Comparison of ENCODE assay signal across 23 mouse cellular contexts in genomic region chr7:125527901-125528580, GRCm38 (mm10).
"Had no signal": no experiment of that assay in that cellular context is flagged by ENCODE, and none has a peak within 500 bp of the region (broad histone marks: within the 10 kb centered on the region; RNA-seq: fewer than 3 reads in every experiment).

No protein-coding gene starts in this region.

- H3K4me3 ChIP-seq: heart, embryonic 13.5 days; heart, embryonic 15.5 days; hindbrain, embryonic 13.5 days; hindbrain, embryonic 15.5 days; kidney, embryonic 15.5 days; layer of hippocampus, adult 2 months; left cerebral cortex, adult 2 months; limb, embryonic 10.5 days; limb, embryonic 12.5 days; liver, embryonic 13.5 days; liver, embryonic 15.5 days had no signal

- H3K4me1 ChIP-seq: heart, embryonic 15.5 days; hindbrain, embryonic 13.5 days; hindbrain, embryonic 15.5 days; kidney, embryonic 15.5 days; limb, embryonic 10.5 days; limb, embryonic 12.5 days had no signal

- H3K27me3 ChIP-seq: heart, embryonic 13.5 days; heart, embryonic 15.5 days; hindbrain, embryonic 13.5 days; hindbrain, embryonic 15.5 days; kidney, embryonic 15.5 days; limb, embryonic 12.5 days; liver, embryonic 13.5 days; liver, embryonic 15.5 days had no signal

- H3K9me3 ChIP-seq: heart, embryonic 13.5 days; heart, embryonic 15.5 days; hindbrain, embryonic 13.5 days; hindbrain, embryonic 15.5 days; kidney, embryonic 15.5 days; limb, embryonic 10.5 days; limb, embryonic 12.5 days; liver, embryonic 13.5 days; liver, embryonic 15.5 days had no signal

- H3K36me3 ChIP-seq: heart, embryonic 13.5 days; heart, embryonic 15.5 days; hindbrain, embryonic 13.5 days; hindbrain, embryonic 15.5 days; kidney, embryonic 15.5 days; limb, embryonic 10.5 days; limb, embryonic 12.5 days; liver, embryonic 13.5 days; liver, embryonic 15.5 days had no signal

- H3K27ac ChIP-seq: heart, embryonic 13.5 days; heart, embryonic 15.5 days; hindbrain, embryonic 13.5 days; hindbrain, embryonic 15.5 days; hindbrain, postnatal 0 days; kidney, embryonic 15.5 days; kidney, postnatal 0 days; layer of hippocampus, adult 2 months; left cerebral cortex, adult 2 months; limb, embryonic 10.5 days; limb, embryonic 12.5 days; liver, embryonic 13.5 days; liver, embryonic 15.5 days had no signal

- DNase-seq: gastrocnemius, postnatal 14 days; gastrocnemius, postnatal 36 days; heart, adult 18-20 months; heart, postnatal 14 days; kidney, adult 11 months; kidney, adult 2 months; kidney, adult 9 months; kidney, postnatal 14 days; kidney, postnatal 36 days; liver; liver, embryonic 13.5 days had no signal
